Mouse (Mus musculus): Measurements from ENCODE around the gene Adam30.

DNA sequence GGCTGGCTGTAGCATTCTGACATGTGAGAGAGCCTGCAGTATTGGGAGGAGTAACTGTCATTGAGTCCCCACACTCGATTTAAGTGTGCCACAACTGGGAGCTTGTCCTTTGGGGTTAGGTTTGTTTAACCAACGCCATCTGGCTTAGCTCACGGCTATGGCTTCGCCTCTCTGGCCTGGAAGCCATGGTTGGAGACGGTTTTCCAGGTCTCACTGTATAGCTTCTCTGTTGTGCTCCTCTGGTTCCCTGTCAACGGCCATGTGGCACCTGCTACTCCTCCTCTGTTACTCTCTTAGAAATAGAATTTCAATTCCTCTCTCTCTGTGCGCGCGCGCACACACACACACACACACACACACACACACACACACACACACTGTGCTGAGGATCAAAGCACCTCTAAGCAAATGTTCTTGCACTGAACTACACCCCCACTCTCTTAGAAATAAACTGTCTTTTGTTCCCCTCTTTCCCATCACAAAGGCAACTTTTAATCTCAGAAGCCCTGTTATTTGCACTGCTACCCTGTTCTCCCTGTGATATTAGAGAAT is 24.8 kb downstream of the Adam30 start:
- TF ChIP-seq CTCF (IDR thresholded peaks at IDR 0.05; ENCODE audit: low read depth, low read length) (no peak), POLR2A (IDR thresholded peaks at IDR 0.05; ENCODE audit: insufficient read depth, low read length) (no peak), EP300 (IDR thresholded peaks at IDR 0.05; ENCODE audit: insufficient read depth, low read depth, low read length) (no peak)
